Mouse (Mus musculus) C2C12 (cell line): ENCODE data around the gene Rbm8a.

ENCODE experiments used
- CEBPB ChIP-seq: IDR thresholded peaks from one replicate; pipeline ENCODE4 v1.6.1; 2011; ENCODE audit warnings: low read depth, mild to moderate bottlenecking, control low read depth, moderate library complexity
- CTCF ChIP-seq: IDR thresholded peaks from one replicate; pipeline ENCODE4 v1.5.1; 2011; ENCODE audit not compliant: control insufficient read depth, insufficient read depth, insufficient read length
- FOSL1 ChIP-seq: IDR thresholded peaks from one replicate; pipeline ENCODE4 v1.8.0; 2011; ENCODE audit warnings: mild to moderate bottlenecking, low read length; ENCODE audit not compliant: poor library complexity, insufficient read depth, severe bottlenecking
- MAX ChIP-seq: IDR thresholded peaks from one replicate; pipeline ENCODE4 v1.6.1; 2011; ENCODE audit warnings: mild to moderate bottlenecking, control low read depth
- MYOD1 ChIP-seq: IDR thresholded peaks from one replicate; pipeline ENCODE4 v1.6.1; 2011; ENCODE audit warnings: low read depth; ENCODE audit not compliant: control insufficient read depth, insufficient read length
- MYOG ChIP-seq: IDR thresholded peaks from one replicate; pipeline ENCODE4 v1.6.1; 2011; ENCODE audit not compliant: control insufficient read depth, insufficient read length; ENCODE audit errors: extremely low read depth
- USF1 ChIP-seq: IDR thresholded peaks from one replicate; pipeline ENCODE4 v1.6.1; 2011; ENCODE audit warnings: low read depth, mild to moderate bottlenecking, control low read depth, moderate library complexity

- no peak for TF ChIP-seq CTCF
- no peak for TF ChIP-seq USF1
- no peak for TF ChIP-seq MAX
- no peak for TF ChIP-seq MYOD1
- no peak for TF ChIP-seq FOSL1
- TF ChIP-seq CEBPB: no peak
- TF ChIP-seq MYOG: no peak
Observed at GRCm38 (mm10) chr3:96675690-96676089, 46.0 kb downstream of the Rbm8a start.
